Mouse (Mus musculus) gastrocnemius, adult 18-20 months (tissue): ENCODE measurements at regions not wholly inside any gene's neighbourhood (a gene's known extent, or its start where the extent isn't known, plus 50 kb on each side); places are given as distances from the start of the nearest gene placed in this dataset.

Experiments used
- DNase-seq: peaks from one replicate; pipeline ENCODE4 v3.0.0; 2021; ENCODE audit warnings: low spot score

GRCm38 (mm10) chr4:54161337-54161993 lies 335.6 kb downstream of the Tmem38b start:
- DNase-seq, result no peak

GRCm38 (mm10) chr4:54162308-54162707 lies 336.5 kb downstream of the Tmem38b start:
- no peak for DNase-seq

GRCm38 (mm10) chr4:54170202-54170931 lies 344.5 kb downstream of the Tmem38b start:
- no peak for DNase-seq

GRCm38 (mm10) chr4:54184213-54184612 lies 358.4 kb downstream of the Tmem38b start:
- no peak for DNase-seq

- no peak for DNase-seq
Measured at GRCm38 (mm10) chr4:54195734-54196133, 369.9 kb downstream of the Tmem38b start.

- DNase-seq, result no peak
Measured at GRCm38 (mm10) chr4:54202440-54202839, 376.6 kb downstream of the Tmem38b start.

GRCm38 (mm10) chr4:54224572-54224971 lies 398.7 kb downstream of the Tmem38b start:
- DNase-seq, result no peak
